Mouse (Mus musculus) lung, embryonic 16.5 days (tissue): Measurements from ENCODE around the gene Olfm1. TPM values are rescaled to one million over a fixed set of nuclear protein-coding genes. Genes with fewer than 3 reads are reported as not detected.
A peak's percentile ranks its signal among the peaks of the same experiment; 100 is the strongest.

Source experiments
- ATAC-seq: fragments of 200-750 bp; cut with Nextera tagmentation; 2 replicates; pipeline ENCODE4 v1.8.0; 2017; ENCODE audit warnings: low read depth, mild to moderate bottlenecking, moderate library complexity
- H3K27ac ChIP-seq: fragments of 300-500 bp; sonication (generic); 2 replicates; pipeline ENCODE4 v1.5.1; 2014; ENCODE audit warnings: mild to moderate bottlenecking, control low read depth, low read length
- H3K27me3 ChIP-seq: fragments of 300-500 bp; sonication (generic); 2 replicates; pipeline ENCODE4 v1.6.1; 2014; ENCODE audit warnings: low read depth, low read length, mixed read lengths; ENCODE audit not compliant: control insufficient read depth, insufficient read depth
- H3K36me3 ChIP-seq: fragments of 300-500 bp; sonication (generic); 2 replicates; pipeline ENCODE4 v1.6.1; 2014; ENCODE audit warnings: low read length; ENCODE audit not compliant: control insufficient read depth, insufficient read depth
- H3K4me1 ChIP-seq: fragments of 300-500 bp; sonication (generic); replicated peaks from 2 replicates; pipeline ENCODE4 v1.6.1; 2014; ENCODE audit warnings: low read length, mixed read lengths; ENCODE audit not compliant: control insufficient read depth, insufficient read depth
- H3K4me2 ChIP-seq: fragments of 300-500 bp; sonication (generic); 2 replicates; pipeline ENCODE4 v1.6.1; 2014; ENCODE audit warnings: low read depth, low read length, control low read depth
- H3K4me3 ChIP-seq: fragments of 300-500 bp; sonication (generic); 2 replicates; pipeline ENCODE4 v1.5.1; 2014; ENCODE audit warnings: mild to moderate bottlenecking, low read length, control low read depth
- H3K9ac ChIP-seq: fragments of 300-500 bp; sonication (generic); 2 replicates; pipeline ENCODE4 v1.6.1; 2014; ENCODE audit warnings: low read length, control low read depth
- H3K9me3 ChIP-seq: fragments of 300-500 bp; sonication (generic); 2 replicates; pipeline ENCODE4 v1.6.1; 2016; ENCODE audit warnings: low read length; ENCODE audit not compliant: control insufficient read depth
- WGBS: fragments of 180-500 bp; shearing (Covaris S2); extraction: QIAGEN DNeasy Blood & Tissue Kit; methylation state at CpG from one replicate; pipeline ENCODE4 v1.1.7; 2014; 5-methylcytosine and 5-hydroxymethylcytosine counted together
- polyA plus RNA-seq: library from polyadenylated mRNA; unstranded; fragments of >200 nt; fragmentation: Nextera tagmentation; extraction: Ambion mirVana; gene quantifications from 2 replicates; pipeline ENCODE4 v1.2.1, GENCODE M21; 2015

Gene Olfm1
- polyA plus RNA-seq, 1 experiment from 2014 or later = 9.2 TPM

DNA sequence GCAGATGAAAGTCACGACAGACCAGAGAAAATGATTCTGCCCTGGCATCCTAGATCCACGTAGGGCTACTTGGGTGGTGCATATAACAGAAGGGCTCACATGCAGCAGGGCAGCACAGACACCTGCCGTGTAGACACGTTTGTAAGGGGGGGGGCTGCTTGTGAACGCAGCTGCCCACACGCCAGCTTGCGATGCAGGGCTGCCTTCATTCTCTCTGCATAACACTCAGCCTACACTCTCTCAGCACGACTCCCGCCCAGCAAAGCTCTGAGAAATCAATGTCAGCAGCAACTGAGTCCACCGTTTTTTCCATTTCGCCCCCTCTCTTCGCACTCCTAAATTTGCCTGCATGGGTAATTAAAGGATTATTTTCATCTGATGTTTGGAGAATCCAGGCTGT lies 23.5 kb upstream of the Olfm1 start:
- Histone ChIP-seq H3K27me3 (no peaks in the 10 kb centered on the region), H3K9me3 (no peaks in the 10 kb centered on the region), H3K27ac (no peak overlapping the region), H3K9ac (no peak overlapping the region), H3K4me2 (no peak overlapping the region), H3K36me3 (no peaks in the 10 kb centered on the region), H3K4me1 (0 out of 2 replicates have a peak, but pooled peaks cover 2% of the 10 kb centered on the region), H3K4me3 (no peak overlapping the region)
- WGBS = 66% methylated on average over 12 of the region's 12 CpGs
- ATAC-seq = no peak

- no peak overlapping the region for H3K27ac ChIP-seq
- peaks cover 5% of the 10 kb centered on the region; the same call in 1 of the 2 replicates for H3K9me3 ChIP-seq
- no peaks in the 10 kb centered on the region for H3K4me1 ChIP-seq
- no peak overlapping the region for H3K4me2 ChIP-seq
- ATAC-seq = no peak
- H3K4me3 ChIP-seq = no peak overlapping the region
- H3K9ac ChIP-seq = no peak overlapping the region
- no peaks in the 10 kb centered on the region for H3K27me3 ChIP-seq
- no peaks in the 10 kb centered on the region for H3K36me3 ChIP-seq
- WGBS = 72% methylated on average over 6 of the region's 6 CpGs
These were observed 20.8 kb upstream of the Olfm1 start for GRCm38 (mm10) chr2:28171962-28172361.

- Histone ChIP-seq H3K9me3 (peaks cover 5% of the 10 kb centered on the region; the same call in 1 of the 2 replicates), H3K36me3 (no peaks in the 10 kb centered on the region), H3K4me2 (no peak overlapping the region), H3K9ac (no peak overlapping the region), H3K4me1 (no peaks in the 10 kb centered on the region), H3K27ac (no peak overlapping the region), H3K4me3 (no peak overlapping the region), H3K27me3 (no peaks in the 10 kb centered on the region)
- ATAC-seq = no peak
- 59% methylated on average over 11 of the region's 11 CpGs for WGBS
These were observed 19.3 kb upstream of the Olfm1 start for GRCm38 (mm10) chr2:28173225-28174141.

- Histone ChIP-seq H3K36me3 (no peaks in the 10 kb centered on the region), H3K27ac (no peak overlapping the region), H3K4me3 (no peak overlapping the region), H3K27me3 (no peaks in the 10 kb centered on the region), H3K9ac (no peak overlapping the region), H3K4me1 (no peaks in the 10 kb centered on the region), H3K9me3 (peaks cover 5% of the 10 kb centered on the region; the same call in 1 of the 2 replicates), H3K4me2 (no peak overlapping the region)
- ATAC-seq = no peak
- 65% methylated on average over 3 of the region's 3 CpGs for WGBS
These were observed 18.4 kb upstream of the Olfm1 start for GRCm38 (mm10) chr2:28174441-28174840.

DNA sequence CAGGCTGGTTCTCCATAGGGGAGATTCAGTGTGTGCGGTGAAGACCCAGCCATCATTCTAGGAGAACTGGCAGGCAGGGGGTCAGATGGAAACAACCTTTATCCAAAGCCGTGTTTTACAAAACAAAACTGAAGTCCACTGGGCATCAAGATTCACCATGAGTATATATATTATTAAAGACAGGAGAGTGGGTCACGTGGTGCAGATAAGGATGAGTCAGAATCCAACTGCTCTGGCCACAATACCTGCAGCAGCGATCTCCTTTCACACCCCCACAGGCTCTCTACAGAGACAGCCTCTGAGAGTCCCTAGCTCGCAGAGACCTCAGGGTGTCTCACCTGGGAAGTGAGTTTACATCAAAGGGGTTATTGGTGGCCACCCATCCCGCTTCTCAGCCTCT lies 14.2 kb upstream of the Olfm1 start:
- Histone ChIP-seq H3K27me3 (no peaks in the 10 kb centered on the region), H3K9ac (no peak overlapping the region), H3K9me3 (peaks cover 5% of the 10 kb centered on the region; the same call in 1 of the 2 replicates), H3K4me2 (no peak overlapping the region), H3K27ac (no peak overlapping the region), H3K36me3 (no peaks in the 10 kb centered on the region), H3K4me1 (no peaks in the 10 kb centered on the region), H3K4me3 (no peak overlapping the region)
- WGBS = 74% methylated on average over 6 of the region's 6 CpGs
- no peak for ATAC-seq

- no peak overlapping the region for H3K4me2 ChIP-seq
- H3K36me3 ChIP-seq = no peaks in the 10 kb centered on the region
- no peak overlapping the region for H3K9ac ChIP-seq
- ATAC-seq = no peak
- H3K4me1 ChIP-seq = no peaks in the 10 kb centered on the region
- 57% methylated on average over 3 of the region's 3 CpGs for WGBS
- no peak overlapping the region for H3K27ac ChIP-seq
- no peaks in the 10 kb centered on the region for H3K27me3 ChIP-seq
- no peak overlapping the region for H3K4me3 ChIP-seq
- peaks cover 5% of the 10 kb centered on the region; the same call in 1 of the 2 replicates for H3K9me3 ChIP-seq
These were observed 12.7 kb upstream of the Olfm1 start for GRCm38 (mm10) chr2:28180053-28180452.

GRCm38 (mm10) chr2:28188398-28188944 lies 4.3 kb upstream of the Olfm1 start:
- no peaks in the 10 kb centered on the region for H3K36me3 ChIP-seq
- no peak overlapping the region for H3K9ac ChIP-seq
- WGBS = 42% methylated on average over 8 of the region's 8 CpGs
- H3K4me3 ChIP-seq = no peak overlapping the region
- H3K4me1 ChIP-seq = peaks cover 4% of the 10 kb centered on the region; the same call in 1 of the 2 replicates
- H3K9me3 ChIP-seq = no peaks in the 10 kb centered on the region
- H3K27me3 ChIP-seq = peaks cover 9% of the 10 kb centered on the region
- no peak overlapping the region for H3K4me2 ChIP-seq
- no peak for ATAC-seq
- no peak overlapping the region for H3K27ac ChIP-seq

GRCm38 (mm10) chr2:28193690-28194087 lies 897 bp downstream of the Olfm1 start:
- Histone ChIP-seq H3K9ac (no peak overlapping the region), H3K9me3 (no peaks in the 10 kb centered on the region), H3K36me3 (no peaks in the 10 kb centered on the region), H3K4me3 (peak overlapping the region; percentile 66), H3K4me1 (peaks cover 6% of the 10 kb centered on the region; the same call in 1 of the 2 replicates), H3K27ac (no peak overlapping the region), H3K4me2 (peak overlapping the region; percentile 87), H3K27me3 (peaks cover 23% of the 10 kb centered on the region)
- 0 out of 2 replicates have a peak, but pooled peaks have one; percentile 10 for ATAC-seq
- WGBS = 27% methylated on average over 12 of the region's 12 CpGs

DNA sequence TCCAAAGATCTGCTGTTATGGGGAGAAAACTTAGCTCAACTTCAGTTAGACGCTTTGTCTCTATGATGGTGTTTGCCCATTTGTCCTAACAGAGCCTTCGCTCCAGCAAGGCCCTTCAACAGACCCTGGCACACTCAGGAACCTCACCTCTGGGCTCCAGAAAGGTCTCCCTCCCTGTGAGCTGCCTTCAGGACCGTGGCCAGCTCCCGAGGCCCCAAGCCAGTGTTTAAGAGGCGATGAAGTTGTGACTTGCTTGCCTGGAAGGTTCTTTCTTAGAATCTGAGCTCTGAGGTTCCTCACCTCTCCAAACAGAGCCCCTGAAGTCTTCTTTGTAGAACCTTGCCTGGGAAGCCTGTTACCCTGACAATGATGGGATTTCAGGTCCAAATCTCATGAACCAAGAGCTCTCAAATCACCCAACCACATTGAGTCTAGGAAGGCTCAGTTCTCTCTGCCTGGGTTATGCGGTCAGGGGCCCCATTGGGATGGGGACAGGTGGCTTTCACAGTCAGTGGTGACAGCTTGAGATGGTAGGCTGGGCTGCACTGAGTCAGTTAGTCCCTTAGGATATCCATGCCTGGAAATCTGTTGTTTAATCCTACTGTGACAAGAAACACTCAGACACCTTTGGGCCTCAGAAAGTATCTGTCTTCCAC lies 2.3 kb downstream of the Olfm1 start:
- Histone ChIP-seq H3K27ac (no peak overlapping the region), H3K4me2 (no peak overlapping the region), H3K27me3 (peaks cover 23% of the 10 kb centered on the region), H3K9ac (no peak overlapping the region), H3K4me1 (peaks cover 6% of the 10 kb centered on the region; the same call in 1 of the 2 replicates), H3K9me3 (no peaks in the 10 kb centered on the region), H3K36me3 (no peaks in the 10 kb centered on the region), H3K4me3 (no peak overlapping the region)
- WGBS = 29% methylated on average over 6 of the region's 6 CpGs
- ATAC-seq = no peak
